Mouse (Mus musculus) 3134 (cell line): ENCODE data around the gene Lman2.

Experiments used
- DNase-seq: peaks from one replicate; pipeline ENCODE4 v3.0.0-alpha.2; 2011; ENCODE audit warnings: low spot score; ENCODE audit not compliant: insufficient read length; ENCODE audit errors: extremely low read depth

Gene Lman2

DNA sequence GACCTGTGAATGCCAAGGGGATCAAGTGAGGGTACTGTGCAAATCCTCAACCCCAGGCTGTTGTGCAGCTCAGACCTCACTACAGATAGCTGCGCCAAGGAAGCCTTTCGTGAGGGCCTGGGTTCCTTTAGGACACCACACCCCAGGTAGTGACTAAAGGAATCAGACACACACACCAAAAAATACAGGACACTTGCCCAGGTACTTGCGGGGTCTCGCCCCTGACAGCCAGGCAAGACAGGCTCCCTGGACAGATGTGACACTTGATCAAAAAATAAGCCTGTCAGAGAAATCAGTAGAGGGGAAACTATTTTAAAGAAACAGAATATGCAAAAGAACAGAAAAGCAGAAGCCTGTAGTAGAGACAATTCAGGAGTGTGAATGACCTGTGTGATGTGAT is 33.9 kb downstream of the Lman2 start:
- no peak for DNase-seq

DNA sequence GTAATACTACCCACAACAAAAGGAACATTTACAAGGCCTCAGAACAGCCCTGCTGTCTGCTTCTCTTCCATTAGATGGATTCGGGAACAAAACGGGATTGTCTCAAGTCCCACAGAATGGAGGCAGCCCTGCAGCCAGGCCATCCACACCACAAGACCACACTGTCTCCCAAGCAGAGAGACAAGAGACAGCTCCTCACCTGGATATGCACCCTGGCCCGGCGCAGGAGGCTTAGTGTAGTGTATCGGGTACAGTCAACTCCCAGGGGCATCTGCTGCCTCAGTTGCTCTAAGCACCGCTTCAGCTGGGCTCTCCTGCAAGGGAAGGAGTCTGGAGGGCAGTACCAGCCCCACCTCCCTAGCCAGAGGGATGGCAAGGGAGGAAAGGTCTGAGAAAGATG is 34.4 kb downstream of the Lman2 start:
- DNase-seq: peak; percentile 25

DNA sequence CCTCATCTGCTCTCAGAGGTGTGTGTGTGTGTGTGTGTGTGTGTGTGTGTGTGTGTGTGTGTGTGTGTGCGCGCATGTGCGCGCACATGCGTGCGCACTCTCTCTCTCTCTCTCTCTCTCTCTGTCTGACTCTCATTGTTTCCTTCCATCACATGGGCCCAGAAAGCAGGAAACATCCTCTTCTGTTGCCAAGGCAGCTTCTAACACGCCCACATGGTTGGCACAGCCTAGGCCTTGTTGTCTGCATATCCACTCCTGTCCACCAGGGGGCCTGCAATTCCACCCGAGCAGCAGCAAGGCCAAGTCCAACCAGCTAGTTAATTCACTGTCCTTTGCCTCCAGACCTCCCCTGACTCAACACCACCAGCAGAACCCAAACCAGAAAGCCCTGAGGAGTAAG is 35.0 kb downstream of the Lman2 start:
- DNase-seq: peak; percentile 80

DNA sequence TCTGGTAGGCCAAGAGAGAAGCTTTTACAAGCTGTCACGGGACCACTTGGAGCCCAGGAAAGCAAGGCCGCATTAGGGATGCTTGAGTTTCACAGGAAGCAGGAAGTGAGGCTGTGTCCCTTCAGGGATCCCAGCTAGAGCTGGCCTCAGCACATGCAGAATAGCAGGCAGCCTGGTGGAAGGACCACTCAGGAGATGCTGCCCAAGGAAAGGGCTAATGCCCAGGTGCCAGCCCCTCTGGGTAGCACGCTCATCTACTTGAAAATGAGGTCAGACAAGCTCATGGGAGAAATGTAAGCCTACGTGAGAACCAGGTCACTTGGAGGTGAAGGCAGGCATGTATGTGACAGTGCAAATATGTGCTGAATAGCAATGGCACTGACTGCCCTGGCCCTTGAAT is 35.4 kb downstream of the Lman2 start:
- DNase-seq: no peak

DNA sequence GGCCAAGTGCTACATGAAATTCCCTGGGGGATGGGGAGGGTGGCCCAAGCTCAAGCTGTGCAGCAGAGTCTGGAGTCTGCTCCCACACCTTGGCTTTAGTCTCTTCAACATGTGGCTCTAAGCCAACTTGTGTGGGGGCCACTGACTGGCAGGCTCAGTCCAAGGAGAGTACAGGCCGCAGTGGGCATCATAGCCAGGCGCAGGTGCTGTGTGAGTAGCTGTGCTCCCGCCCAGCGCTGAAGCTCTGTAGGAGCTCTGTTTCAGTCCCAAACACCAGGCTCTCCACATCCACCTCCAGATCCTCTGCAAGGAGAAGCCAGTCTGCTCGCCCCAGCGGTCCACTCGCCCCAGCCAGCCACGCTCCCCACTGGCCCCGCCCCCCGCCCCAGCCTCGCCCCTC is 37.0 kb downstream of the Lman2 start:
- peak; percentile 29 for DNase-seq

DNA sequence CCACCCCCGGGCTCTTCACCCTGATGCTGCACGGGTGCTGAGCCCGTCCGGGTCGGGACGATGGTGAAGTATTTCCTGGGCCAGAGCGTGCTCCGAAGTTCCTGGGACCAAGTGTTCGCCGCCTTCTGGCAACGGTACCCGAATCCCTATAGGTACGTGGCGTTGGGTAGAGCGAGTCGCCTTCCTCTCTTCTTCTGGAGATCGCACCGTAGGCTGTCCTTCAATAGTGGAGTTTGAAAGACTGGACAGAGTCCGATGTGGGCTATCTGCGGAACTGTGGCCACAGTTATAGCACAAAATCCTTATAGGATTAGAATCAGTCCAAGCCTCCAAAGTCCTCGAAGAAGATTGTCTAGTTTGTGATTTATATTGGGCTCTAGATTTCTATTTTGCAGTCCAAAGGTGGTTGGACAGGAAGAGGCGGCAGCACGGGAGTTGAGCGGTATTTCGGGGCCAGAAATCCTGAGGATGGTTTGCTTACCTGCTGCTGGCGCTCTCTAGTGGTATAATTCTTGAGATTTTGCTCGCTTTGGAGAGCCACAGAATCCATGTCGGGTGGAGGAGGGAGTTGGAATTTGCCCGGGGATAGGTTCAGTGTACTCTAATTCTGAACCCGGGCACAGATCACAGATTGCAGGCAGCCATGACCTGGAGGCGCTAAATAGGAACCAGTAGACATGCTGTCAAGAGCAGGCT is 40.3 kb downstream of the Lman2 start:
- DNase-seq: peak; percentile 32

DNA sequence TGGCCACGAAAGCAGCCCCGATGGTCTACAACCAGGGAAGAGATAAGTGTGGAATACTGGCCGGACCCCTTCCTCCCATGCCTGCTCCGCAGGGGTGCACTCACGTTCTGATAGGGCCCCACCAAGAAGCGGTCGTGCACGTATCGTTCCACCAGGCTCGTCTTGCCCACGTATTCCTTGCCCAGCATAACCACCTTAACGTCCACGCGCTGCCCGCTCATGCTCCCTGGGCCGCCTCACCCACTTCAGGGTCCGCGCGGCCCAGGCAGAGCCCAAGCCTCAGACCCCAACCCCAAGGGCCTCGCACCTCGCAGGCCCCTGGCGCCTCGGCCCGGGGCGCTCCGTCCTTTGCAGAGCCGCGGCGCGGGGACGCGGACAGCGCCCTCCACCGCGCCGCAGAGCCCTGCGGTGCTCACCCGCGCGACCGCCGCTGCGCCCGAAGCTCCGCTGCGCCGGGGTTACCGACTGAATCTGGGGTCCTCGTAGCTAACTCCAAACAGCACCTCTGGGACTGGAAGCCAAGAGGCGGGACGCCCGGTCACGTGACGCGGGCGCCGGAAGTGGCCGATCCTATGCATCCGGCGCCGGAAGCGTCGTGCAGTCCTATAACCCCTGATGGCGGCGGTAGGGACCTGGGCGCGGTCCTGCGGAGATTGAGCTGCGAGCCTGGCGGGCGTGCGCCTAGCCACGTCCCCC is 41.0 kb downstream of the Lman2 start, which contains the start of gene Rab24:
Gene Rab24, minus strand, starts transcription at position 513 of the 696 bp plus-strand sequence.
- DNase-seq: peak; percentile 91

DNA sequence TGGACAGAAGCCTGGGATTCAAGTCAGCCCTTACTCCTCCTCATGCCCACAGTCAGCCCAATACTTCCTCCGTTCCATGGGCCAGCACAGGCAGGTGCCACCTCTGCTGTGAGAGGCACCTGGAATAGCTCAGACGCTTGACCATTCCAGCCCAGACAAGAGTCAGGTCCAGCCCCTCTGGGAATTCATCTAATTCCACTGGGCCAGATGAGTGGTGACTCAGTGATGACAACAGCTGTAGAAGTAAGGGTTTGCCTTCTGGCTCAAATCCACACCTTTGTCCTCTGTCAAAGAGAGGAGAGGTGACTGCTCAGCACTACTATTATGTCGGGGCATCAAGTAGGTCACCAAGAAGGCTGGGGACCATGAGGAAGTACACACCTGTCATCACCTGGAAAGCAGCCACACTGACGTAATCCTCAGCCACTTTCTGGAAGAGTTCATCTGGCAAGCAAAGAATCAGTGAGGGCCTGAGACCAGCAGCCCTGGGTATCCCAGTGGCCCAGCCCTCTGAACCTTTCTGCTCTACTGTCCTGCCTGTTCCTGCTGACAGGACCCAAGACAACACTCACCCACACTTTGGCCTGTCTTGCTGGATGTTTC is 42.6 kb downstream of the Lman2 start, which contains the start of gene Prelid1:
Gene Prelid1, plus strand, starts transcription at position 570 of the 603 bp plus-strand sequence.
- DNase-seq: no peak

DNA sequence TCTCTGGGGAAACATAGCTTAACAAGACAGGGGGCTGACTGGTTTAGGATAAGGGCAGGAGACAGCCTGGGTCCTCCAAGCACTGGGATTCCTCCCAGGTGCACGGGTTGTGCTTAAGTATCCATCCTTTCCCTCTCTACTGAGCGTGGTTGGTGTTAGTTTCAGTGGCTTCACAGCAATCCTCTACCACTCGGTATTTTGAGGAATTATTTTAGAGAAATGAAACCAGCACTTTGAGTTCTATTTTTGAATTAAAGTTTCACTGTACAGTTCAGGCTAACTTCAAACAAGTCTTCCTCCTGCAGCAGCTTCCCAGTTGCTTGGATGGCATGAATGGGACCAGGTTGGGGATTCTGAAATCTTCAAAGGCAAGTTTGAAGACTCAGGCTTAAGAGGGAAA is 44.2 kb downstream of the Lman2 start:
- no peak for DNase-seq

DNA sequence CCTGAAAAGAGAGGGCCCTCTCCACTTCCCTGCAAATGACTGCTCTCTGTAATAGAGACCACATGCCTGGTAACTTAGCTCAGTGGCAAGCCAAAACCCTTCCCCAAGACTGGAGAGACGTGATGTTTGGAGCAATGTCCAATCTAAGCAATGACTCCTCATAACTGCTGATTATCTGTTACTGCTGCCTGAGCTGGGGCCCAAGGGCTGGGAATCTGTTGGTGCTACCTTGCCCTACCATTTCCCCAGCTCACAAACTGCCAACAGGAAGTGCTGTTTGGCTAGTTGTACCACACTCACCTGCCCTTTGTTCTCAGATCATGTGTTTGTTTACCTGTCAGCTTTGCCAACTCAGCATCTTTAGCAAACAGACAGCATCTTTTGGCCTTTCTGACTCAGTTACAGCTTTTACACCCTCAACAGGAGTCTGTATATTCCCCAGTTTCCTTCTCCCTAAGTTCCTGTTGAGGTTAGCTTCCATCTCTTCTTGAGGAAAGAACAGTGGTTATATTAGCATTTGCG is 47.6 kb downstream of the Lman2 start:
- no peak for DNase-seq

DNA sequence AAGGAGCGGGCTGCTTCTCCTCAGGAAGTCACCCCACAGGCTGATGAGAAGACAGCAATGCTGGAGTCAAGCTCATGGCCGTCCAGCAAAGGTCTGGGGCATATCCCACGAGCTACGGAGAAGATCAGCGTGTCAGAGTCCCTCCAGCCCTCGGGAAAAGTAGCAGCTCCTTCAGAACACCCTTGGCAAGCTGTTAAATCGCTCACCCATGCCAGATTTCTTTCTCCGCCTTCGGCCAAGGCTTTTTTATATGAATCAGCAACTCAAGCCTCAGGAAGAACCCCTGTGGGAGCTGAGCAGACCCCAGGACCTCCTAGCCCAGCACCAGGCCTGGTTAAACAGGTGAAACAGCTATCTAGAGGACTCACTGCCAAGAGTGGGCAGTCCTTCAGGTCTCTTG is 49.5 kb downstream of the Lman2 start:
- no peak for DNase-seq

DNA sequence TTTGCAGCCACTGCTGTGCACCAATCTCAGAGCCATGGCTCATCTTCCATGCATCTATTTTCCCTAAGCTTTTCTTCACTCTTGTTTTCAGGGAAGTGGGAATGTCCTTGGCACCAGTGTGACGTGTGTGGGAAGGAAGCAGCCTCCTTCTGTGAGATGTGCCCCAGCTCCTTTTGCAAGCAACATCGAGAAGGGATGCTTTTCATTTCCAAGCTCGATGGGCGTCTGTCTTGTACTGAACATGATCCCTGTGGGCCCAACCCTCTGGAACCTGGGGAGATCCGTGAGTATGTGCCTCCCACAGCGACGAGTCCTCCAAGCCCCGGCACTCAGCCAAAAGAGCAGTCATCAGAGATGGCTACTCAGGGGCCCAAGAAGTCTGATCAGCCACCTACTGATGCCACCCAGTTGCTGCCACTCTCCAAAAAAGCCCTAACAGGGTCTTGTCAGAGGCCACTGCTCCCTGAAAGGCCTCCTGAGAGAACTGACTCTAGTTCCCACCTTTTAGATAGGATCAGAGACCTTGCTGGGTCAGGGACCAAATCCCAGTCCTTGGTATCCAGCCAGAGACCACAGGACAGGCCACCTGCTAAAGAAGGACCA is 50.5 kb downstream of the Lman2 start:
- no peak for DNase-seq

DNA sequence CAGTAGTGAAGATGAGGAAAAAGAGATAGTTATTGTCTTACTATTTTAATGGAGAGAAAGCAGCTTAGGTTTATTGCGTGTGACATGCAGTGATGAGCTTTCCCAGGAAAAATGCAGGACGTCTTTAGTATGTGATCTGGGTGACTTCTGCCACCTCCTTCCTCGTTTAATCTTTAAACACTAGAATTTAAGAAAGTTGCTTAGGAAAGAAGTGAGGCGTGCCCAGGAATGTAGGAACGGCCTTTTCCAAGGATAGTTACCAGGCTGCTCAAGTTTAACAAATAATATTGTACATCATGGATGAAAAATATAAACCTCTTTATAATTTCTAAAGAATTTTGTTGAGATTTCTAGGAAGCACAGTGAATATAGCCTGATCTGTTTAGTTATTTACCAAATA is 61.7 kb downstream of the Lman2 start:
- DNase-seq: no peak

DNA sequence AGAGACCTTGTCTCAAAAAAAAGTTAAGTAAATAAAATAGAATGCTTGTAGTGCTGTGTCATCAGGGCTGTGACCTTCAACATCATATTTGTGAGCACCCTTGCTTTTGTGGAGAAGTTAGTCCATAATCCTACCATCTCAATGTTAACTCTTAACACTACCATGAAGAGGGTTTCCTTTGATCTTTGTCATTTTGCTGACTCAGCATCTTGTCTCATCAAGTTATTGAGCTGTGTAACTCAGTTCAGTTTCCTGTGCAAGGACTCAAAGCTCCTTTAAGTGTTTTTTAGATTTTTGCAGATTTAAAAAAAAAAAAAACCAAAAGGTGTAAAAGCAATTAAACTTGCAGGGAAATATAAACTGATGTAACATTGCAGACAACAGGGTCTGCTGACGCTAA is 65.8 kb downstream of the Lman2 start:
- DNase-seq: no peak
